Mouse (Mus musculus) G1E-ER4 (cell line): ENCODE measurements around the gene Pmvk. TPM values are rescaled to one million over a fixed set of nuclear protein-coding genes. Genes with fewer than 3 reads are reported as not detected.

Source experiments
- GATA1 ChIP-seq: IDR thresholded peaks from one replicate; pipeline ENCODE4 v1.8.0; 2012; ENCODE audit warnings: low read length, inconsistent platforms
- polyA plus RNA-seq: library from polyadenylated mRNA; stranded (reverse); fragments of >175 nt; gene quantifications from 2 replicates; pipeline ENCODE4 v1.2.3, GENCODE M21; 2012

Gene Pmvk
- 11.6 and 29.9 TPM in 2 replicates for polyA plus RNA-seq

DNA sequence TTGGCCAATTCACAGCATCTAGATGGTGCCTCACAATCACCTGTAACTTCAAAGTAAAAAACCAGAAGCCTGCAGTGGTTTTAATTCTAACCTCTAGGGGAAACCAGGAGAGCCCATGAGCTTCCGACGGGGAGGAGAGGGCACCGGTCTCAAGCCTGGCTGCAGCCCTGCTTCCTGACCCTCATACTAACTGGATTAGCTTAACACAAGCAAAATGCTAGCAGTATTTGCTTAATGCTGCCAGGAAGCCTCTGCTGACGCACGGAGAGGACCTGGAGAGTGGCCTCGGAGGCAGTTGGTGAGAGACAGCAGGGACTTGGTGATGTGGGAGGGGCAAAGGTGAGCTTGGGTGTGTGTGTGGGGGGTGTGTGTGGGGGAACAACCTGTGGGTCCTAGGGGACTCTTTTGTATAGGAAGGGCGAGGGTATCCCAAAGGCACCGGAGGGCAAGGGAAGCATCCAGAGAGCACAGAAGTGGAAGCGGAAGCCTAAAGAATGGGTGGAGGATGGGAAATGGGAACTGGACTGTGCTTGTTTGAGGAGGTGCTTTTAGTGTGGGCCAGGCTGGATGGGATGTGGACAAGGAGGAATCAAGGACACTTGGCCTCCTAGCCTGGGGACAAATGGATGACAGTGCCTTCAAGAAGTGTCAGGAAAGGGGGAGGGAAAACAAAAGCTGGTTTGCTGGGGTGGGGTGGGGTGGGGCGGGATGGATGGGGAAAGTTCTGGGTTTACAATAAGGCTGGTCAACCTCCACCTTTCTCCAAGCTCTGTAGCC is at the start of gene Pmvk:
Gene Pmvk (plus strand): TSS at position 141 of the 777 bp plus-strand sequence.
- TF ChIP-seq GATA1, result no peak

DNA sequence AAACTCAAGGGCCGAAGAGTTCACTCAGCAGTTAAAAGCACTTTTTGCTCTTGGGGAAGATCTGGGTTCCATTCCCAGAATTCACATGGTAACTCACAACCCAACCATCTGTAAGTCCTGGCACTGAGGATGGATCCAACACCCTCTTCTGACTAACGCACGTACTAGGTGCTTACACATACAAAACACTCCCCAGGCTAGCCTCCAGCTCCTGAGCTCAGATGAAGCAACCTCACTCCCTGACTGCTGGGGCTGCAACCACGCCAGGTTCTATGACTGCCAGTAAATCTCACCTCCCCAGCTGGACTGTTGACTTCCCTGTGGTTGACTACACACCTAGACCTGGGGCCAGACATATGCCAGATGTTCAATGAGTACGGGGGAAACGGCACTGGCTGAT is 47.5 kb upstream of the Pmvk start:
- TF ChIP-seq GATA1, result no peak

GRCm38 (mm10) chr3:89408448-89408847 is 45.9 kb upstream of the Pmvk start:
- TF ChIP-seq GATA1, result no peak

DNA sequence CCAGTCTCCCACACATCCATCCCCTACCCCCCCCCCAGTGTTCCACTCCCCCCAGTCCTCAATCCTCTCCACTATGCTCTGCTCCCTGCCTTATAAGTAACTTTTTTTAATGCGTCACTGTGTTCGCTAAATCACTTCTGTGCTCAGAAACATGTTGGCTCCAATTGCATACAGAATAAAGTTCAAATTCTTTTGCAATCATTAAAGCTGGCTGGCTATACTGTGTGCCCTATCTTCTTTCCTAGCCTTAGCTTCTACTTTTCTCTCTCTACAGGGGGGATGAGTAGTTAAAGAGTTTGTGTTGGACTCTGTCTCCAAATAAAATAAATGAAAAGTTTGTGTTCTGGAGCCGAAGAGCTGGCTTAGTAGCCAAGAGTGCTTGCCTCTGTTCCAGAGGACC is 44.6 kb upstream of the Pmvk start:
- TF ChIP-seq GATA1, result no peak

DNA sequence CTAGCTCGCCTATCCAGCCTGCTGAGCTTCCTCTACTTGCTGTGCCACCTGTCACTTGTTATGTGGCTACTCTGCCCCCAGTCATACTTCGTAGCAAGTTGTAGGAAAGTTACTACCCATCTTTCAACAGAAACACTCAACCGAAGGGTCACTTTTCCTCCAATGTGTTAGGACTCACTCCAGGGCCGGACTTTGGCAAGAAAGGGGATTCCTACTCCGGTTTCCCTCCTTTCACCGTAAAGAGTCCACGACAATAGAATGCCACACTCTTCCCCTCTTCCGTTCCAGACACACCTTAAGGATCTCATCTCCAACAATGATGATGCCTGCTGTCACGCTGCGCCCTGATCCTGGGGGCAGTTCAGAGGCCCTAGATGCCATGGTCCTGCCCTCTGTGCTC is 43.5 kb upstream of the Pmvk start:
- no peak for TF ChIP-seq GATA1

DNA sequence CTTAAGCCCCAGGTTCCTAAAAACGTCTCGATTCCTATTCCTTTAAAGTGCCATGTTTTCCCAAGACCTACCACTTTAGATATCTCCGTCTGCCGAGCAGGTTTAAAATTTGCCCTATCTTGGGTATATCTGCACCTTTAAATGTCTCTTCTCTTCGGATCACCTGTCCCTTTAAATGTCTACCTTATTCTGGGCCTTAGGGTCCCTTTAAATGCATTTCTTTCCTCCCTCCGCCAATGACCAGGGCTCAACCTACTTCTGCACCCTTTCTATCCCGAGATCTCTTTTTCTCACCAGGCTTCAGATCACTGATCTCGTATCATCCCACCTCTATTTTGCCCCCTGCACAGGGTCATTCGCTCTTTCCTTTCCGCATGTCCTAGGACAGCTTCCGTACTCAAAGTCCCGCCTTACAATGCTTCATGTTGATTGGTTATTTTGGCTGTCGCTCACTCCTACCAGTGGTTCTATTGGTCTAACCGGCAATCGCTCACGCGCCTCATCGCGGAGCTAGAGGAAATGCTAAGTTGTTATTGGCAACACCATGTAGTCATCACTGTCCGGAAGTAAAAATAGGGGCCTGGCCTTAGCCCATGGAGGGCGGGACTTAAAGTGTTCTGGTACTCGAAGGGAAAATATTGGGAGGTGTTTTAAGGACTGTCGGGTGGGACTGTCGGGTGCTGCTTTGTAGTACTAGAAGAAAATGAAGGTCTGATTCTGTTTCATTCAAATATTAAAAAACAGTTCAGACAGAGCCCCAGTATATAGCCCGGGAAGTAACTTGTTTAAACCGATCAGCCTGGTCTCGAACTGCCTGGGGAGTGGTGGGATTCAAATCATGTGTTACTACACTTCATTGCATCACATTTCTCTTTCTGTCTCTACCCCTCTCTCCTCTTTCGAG is 42.6 kb upstream of the Pmvk start, which contains the start of gene Flad1:
Gene Flad1 (minus strand): TSS at position 381 of the 904 bp plus-strand sequence.
- no peak for TF ChIP-seq GATA1

- no peak for TF ChIP-seq GATA1
Observed at GRCm38 (mm10) chr3:89416158-89416557, 38.2 kb upstream of the Pmvk start.

- TF ChIP-seq GATA1, result no peak
Observed at GRCm38 (mm10) chr3:89417131-89417530, 37.2 kb upstream of the Pmvk start.

- no peak for TF ChIP-seq GATA1
Observed at GRCm38 (mm10) chr3:89417840-89418169, 36.5 kb upstream of the Pmvk start.

- no peak for TF ChIP-seq GATA1
Observed at GRCm38 (mm10) chr3:89418170-89418860, 36.0 kb upstream of the Pmvk start, which contains the start of the genes Cks1b and Shc1. TSS of gene Cks1b (minus strand) at chr3:89418383. TSS of gene Shc1 (plus strand) at chr3:89418443.

- TF ChIP-seq GATA1, result no peak
Observed at GRCm38 (mm10) chr3:89418861-89419250, 35.5 kb upstream of the Pmvk start.

DNA sequence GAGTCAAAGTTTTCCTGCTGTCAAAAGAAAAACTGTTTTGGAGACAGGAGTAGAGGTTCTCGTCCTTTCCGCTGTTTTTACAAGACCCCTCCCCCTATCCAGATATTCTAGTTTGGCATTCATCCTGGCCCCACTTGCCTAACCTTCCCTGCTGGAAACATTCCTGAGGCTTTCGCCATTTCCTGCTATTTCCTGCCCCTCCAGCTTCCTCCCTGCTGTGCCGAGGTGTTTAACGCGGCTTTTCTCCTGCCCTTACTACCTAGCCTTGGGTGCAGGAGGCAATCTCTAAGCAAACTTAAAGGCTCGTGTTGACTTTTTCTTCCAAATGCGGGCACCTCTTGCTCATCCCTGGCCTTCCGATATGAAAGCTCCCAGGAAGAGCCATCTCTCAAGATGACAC is 34.8 kb upstream of the Pmvk start:
- no peak for TF ChIP-seq GATA1

DNA sequence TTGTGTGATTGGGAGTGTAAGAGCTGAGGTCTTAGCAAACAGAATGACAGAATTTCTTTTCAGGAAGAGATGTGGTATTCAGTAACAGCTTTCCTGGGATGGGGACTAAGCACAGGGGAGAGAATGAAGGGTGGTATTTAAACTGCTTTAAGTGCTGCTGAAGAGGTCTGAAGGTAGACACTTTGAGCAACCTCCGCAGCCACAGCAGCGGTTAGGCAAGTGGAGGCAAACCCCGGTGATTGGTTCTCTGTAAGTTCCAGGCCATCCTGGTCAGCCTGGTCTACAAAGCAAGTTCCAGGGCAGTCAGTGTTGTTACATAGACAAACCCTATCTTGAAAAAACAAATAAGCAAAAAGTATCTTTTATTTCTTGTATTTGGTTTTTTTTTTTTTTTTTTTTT is 34.4 kb upstream of the Pmvk start:
- TF ChIP-seq GATA1, result no peak

GRCm38 (mm10) chr3:89420421-89420820 is 33.9 kb upstream of the Pmvk start:
- TF ChIP-seq GATA1, result no peak

- TF ChIP-seq GATA1, result no peak
Observed at GRCm38 (mm10) chr3:89421002-89421774, 33.2 kb upstream of the Pmvk start.
